Mouse (Mus musculus): ENCODE measurements at regions not wholly inside any gene's neighbourhood (a gene's known extent, or its start where the extent isn't known, plus 50 kb on each side); places are given as distances from the start of the nearest gene placed in this dataset.
A peak's percentile ranks its signal among the peaks of the same experiment; 100 is the strongest.

GRCm38 (mm10) chr3:128911122-128911521 lies 288.6 kb upstream of the Pitx2 start:
- H3K4me1 ChIP-seq = no peaks in the 10 kb centered on the region
- H3K9me3 ChIP-seq = no peaks in the 10 kb centered on the region
- ATAC-seq (ENCODE audit: extremely low read depth, insufficient number of reproducible peaks, low FRiP score, low TSS enrichment) = no peak
- H3K27ac ChIP-seq (replicated peaks) = no peak overlapping the region
- H3K4me3 ChIP-seq = no peak overlapping the region
- no peaks in the 10 kb centered on the region for H3K36me3 ChIP-seq
- 52% methylated on average over 4 of the region's 4 CpGs for WGBS
- no peaks in the 10 kb centered on the region for H3K27me3 ChIP-seq (replicated peaks)
- H3K9ac ChIP-seq = no peak overlapping the region
- H3K4me2 ChIP-seq = no peak overlapping the region

DNA sequence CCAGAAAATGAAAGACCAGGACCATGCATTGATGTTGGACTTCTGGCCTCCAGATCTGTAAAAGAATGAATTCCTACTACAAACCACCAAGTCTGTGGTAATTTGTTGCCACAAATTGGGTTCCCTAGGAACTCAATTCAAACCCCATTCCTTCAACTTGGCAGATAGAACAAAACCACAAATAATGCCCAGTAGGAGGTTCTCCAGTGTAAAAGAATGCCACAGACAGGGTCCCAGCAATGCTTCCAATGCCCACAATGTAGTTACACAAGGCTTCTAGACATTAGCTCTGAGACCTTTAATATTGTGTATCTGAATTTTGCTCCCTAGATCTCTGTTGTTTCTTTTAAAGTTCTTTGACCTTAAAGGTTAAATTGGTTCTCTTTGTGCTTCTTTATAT lies 278.2 kb upstream of the Pitx2 start:
- H3K27me3 ChIP-seq (replicated peaks) = no peaks in the 10 kb centered on the region
- no peaks in the 10 kb centered on the region for H3K4me1 ChIP-seq
- no peak overlapping the region for H3K27ac ChIP-seq (replicated peaks)
- H3K4me2 ChIP-seq = no peak overlapping the region
- no peak for ATAC-seq (ENCODE audit: extremely low read depth, insufficient number of reproducible peaks, low FRiP score, low TSS enrichment)
- no peaks in the 10 kb centered on the region for H3K9me3 ChIP-seq
- H3K4me3 ChIP-seq = no peak overlapping the region
- no peaks in the 10 kb centered on the region for H3K36me3 ChIP-seq
- no peak overlapping the region for H3K9ac ChIP-seq

DNA sequence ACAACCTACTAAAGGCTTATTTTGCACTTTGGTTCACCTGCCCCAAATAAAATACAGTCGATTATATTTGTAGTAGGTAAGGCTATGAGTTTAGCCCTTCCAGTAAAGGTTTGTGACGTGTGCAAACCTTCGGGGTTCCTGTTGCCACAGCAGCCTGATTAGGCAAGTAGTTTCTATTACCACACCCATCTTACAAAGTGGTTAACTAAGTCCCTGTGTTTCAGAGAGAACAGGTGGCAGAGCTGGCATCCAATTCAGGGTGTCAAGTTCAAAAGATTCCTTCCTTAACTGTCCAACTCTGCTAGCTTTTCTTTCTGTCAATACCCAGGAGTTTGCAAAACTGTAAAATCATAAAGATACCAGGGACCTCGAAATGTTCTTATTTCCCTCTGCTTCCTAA lies 277.5 kb upstream of the Pitx2 start:
- Histone ChIP-seq H3K36me3 (no peaks in the 10 kb centered on the region), H3K27me3 (replicated peaks) (no peaks in the 10 kb centered on the region), H3K9ac (no peak overlapping the region), H3K4me3 (no peak overlapping the region), H3K4me2 (no peak overlapping the region), H3K4me1 (no peaks in the 10 kb centered on the region), H3K27ac (replicated peaks) (no peak overlapping the region), H3K9me3 (no peaks in the 10 kb centered on the region)
- ATAC-seq (ENCODE audit: extremely low read depth, insufficient number of reproducible peaks, low FRiP score, low TSS enrichment) = no peak
- WGBS = 66% methylated on average over 4 of the region's 4 CpGs

DNA sequence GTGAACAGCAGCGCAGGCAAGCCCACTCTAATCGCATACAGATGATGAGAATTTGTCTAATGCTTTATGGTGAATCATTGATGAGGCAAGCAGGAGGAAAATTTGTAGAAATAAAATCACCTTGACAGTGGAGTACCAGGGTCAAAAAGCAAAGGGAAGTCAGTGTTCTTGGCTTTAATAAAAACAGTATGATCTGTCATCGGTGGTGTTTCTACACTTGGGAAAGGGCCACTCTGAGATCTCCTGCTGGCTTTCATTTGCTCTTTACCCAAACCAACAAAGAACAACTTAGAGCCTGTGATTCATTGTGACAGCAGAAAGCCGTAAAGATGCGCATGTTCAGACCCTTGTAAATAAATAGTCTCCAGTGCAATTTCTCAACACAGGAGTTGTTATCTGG lies 261.1 kb upstream of the Pitx2 start:
- ATAC-seq (ENCODE audit: extremely low read depth, insufficient number of reproducible peaks, low FRiP score, low TSS enrichment) = no peak
- no peaks in the 10 kb centered on the region for H3K27me3 ChIP-seq (replicated peaks)
- no peaks in the 10 kb centered on the region for H3K36me3 ChIP-seq
- WGBS = 81% methylated on average over 5 of the region's 5 CpGs
- no peaks in the 10 kb centered on the region for H3K9me3 ChIP-seq
- no peak overlapping the region for H3K9ac ChIP-seq
- H3K27ac ChIP-seq (replicated peaks) = no peak overlapping the region
- H3K4me3 ChIP-seq = no peak overlapping the region
- no peaks in the 10 kb centered on the region for H3K4me1 ChIP-seq
- no peak overlapping the region for H3K4me2 ChIP-seq

- ATAC-seq (ENCODE audit: extremely low read depth, insufficient number of reproducible peaks, low FRiP score, low TSS enrichment) = no peak
- Histone ChIP-seq H3K9me3 (no peaks in the 10 kb centered on the region), H3K4me1 (no peaks in the 10 kb centered on the region), H3K4me3 (no peak overlapping the region), H3K4me2 (no peak overlapping the region), H3K36me3 (no peaks in the 10 kb centered on the region), H3K27ac (replicated peaks) (no peak overlapping the region), H3K9ac (no peak overlapping the region), H3K27me3 (replicated peaks) (no peaks in the 10 kb centered on the region)
- 67% methylated on average over 2 of the region's 2 CpGs for WGBS
These were observed 258.5 kb upstream of the Pitx2 start for GRCm38 (mm10) chr3:128941156-128941555.

- no peak for ATAC-seq (ENCODE audit: extremely low read depth, insufficient number of reproducible peaks, low FRiP score, low TSS enrichment)
- no peaks in the 10 kb centered on the region for H3K9me3 ChIP-seq
- no peak overlapping the region for H3K27ac ChIP-seq (replicated peaks)
- 52% methylated on average over 6 of the region's 6 CpGs for WGBS
- H3K27me3 ChIP-seq (replicated peaks) = no peaks in the 10 kb centered on the region
- no peak overlapping the region for H3K4me2 ChIP-seq
- H3K36me3 ChIP-seq = no peaks in the 10 kb centered on the region
- H3K4me1 ChIP-seq = no peaks in the 10 kb centered on the region
- no peak overlapping the region for H3K4me3 ChIP-seq
- H3K9ac ChIP-seq = no peak overlapping the region
These were observed 255.0 kb upstream of the Pitx2 start for GRCm38 (mm10) chr3:128944631-128945030.

DNA sequence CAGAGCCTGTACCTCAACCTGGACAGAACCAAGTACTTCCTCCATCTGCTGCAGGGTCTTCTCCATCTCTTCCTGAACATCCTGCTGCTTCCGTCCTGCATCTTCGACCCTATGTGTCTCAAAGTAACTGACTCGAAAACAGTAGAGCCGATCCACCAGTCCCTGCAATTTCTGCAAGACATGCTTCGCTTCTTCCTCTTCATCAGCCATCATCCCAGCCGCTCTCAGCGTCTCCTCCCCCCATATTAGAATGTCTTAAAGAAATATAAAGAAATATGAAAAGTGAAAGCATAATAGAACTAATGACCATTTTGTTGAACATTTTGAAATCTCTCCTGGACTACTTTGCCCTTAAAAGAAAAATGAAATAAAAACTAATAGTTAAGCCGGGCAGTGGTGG lies 244.8 kb upstream of the Pitx2 start:
- WGBS = 85% methylated on average over 8 of the region's 8 CpGs

GRCm38 (mm10) chr3:128976752-128977151 lies 222.9 kb upstream of the Pitx2 start:
- Histone ChIP-seq H3K4me3 (no peak overlapping the region), H3K36me3 (no peaks in the 10 kb centered on the region), H3K27me3 (replicated peaks) (no peaks in the 10 kb centered on the region), H3K4me2 (no peak overlapping the region), H3K27ac (replicated peaks) (no peak overlapping the region), H3K4me1 (no peaks in the 10 kb centered on the region), H3K9ac (no peak overlapping the region), H3K9me3 (no peaks in the 10 kb centered on the region)
- no peak for ATAC-seq (ENCODE audit: extremely low read depth, insufficient number of reproducible peaks, low FRiP score, low TSS enrichment)
- WGBS = 73% methylated on average over 5 of the region's 5 CpGs

More for the DNA sequence above, 244.8 kb upstream of the Pitx2 start:
- Histone ChIP-seq H3K4me3 (no peak overlapping the region), H3K36me3 (no peaks in the 10 kb centered on the region), H3K9me3 (no peaks in the 10 kb centered on the region), H3K27me3 (replicated peaks) (no peaks in the 10 kb centered on the region), H3K4me1 (no peaks in the 10 kb centered on the region), H3K9ac (no peak overlapping the region), H3K27ac (replicated peaks) (no peak overlapping the region), H3K4me2 (no peak overlapping the region)
- ATAC-seq (ENCODE audit: extremely low read depth, insufficient number of reproducible peaks, low FRiP score, low TSS enrichment) = no peak

GRCm38 (mm10) chr3:128990183-128990912 lies 209.3 kb upstream of the Pitx2 start:
- 45% methylated on average over 17 of the region's 17 CpGs for WGBS
- Histone ChIP-seq H3K27me3 (replicated peaks) (no peaks in the 10 kb centered on the region), H3K9ac (peak overlapping the region; percentile 42)

GRCm38 (mm10) chr3:129002866-129003265 lies 196.8 kb upstream of the Pitx2 start:
- Histone ChIP-seq H3K4me1 (peaks cover 27% of the 10 kb centered on the region), H3K4me2 (no peak overlapping the region), H3K9ac (no peak overlapping the region), H3K9me3 (no peaks in the 10 kb centered on the region), H3K27me3 (replicated peaks) (no peaks in the 10 kb centered on the region), H3K27ac (replicated peaks) (peak overlapping the region; percentile 7; the same call in 1 of the 2 replicates), H3K4me3 (no peak overlapping the region), H3K36me3 (no peaks in the 10 kb centered on the region)
- 67% methylated on average over 7 of the region's 7 CpGs for WGBS
- ATAC-seq (ENCODE audit: extremely low read depth, insufficient number of reproducible peaks, low FRiP score, low TSS enrichment) = no peak

More at GRCm38 (mm10) chr3:128990183-128990912, 209.3 kb upstream of the Pitx2 start:
- H3K36me3 ChIP-seq = no peaks in the 10 kb centered on the region
- peak overlapping the region; percentile 42 for H3K4me3 ChIP-seq
- 0 out of 2 replicates have a peak, but pooled peaks cover 3% of the 10 kb centered on the region for H3K4me1 ChIP-seq
- peak overlapping the region; percentile 66 for H3K4me2 ChIP-seq
- H3K9me3 ChIP-seq = no peaks in the 10 kb centered on the region
- ATAC-seq (ENCODE audit: extremely low read depth, insufficient number of reproducible peaks, low FRiP score, low TSS enrichment) = no peak
- no peak overlapping the region for H3K27ac ChIP-seq (replicated peaks)

- Histone ChIP-seq H3K4me3 (no peak overlapping the region), H3K4me2 (0 out of 2 replicates have a peak overlapping the region, but pooled peaks have one; percentile 8), H3K36me3 (no peaks in the 10 kb centered on the region), H3K27me3 (replicated peaks) (no peaks in the 10 kb centered on the region), H3K4me1 (peaks cover 27% of the 10 kb centered on the region), H3K9ac (no peak overlapping the region), H3K9me3 (no peaks in the 10 kb centered on the region), H3K27ac (replicated peaks) (no peak overlapping the region; the same call in 1 of the 2 replicates)
- ATAC-seq (ENCODE audit: extremely low read depth, insufficient number of reproducible peaks, low FRiP score, low TSS enrichment) = no peak; the same call in 1 of the 2 replicates
- 33% methylated on average over 8 of the region's 8 CpGs for whole genome bisulfite sequencing
These were observed 195.6 kb upstream of the Pitx2 start for GRCm38 (mm10) chr3:129004085-129004484.

DNA sequence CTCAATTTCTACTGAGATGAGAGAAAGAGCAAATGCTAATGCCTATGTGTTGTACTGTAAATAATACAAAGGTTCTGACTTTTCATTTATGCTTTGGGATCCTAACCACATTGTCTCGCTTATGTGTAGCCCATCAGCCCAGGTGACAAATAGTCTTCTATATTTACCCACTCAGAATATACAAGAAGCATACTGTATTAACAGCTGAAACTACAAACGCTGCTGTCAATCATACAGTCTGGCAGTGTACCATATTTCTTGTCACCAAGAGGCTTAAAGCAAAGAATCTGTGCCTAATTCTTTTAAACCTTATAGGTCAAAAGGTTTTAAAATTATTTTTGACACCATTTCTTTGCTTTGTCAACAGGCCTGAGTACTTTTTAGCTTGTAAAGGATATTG lies 160.8 kb upstream of the Pitx2 start:
- Histone ChIP-seq H3K36me3 (no peaks in the 10 kb centered on the region), H3K27me3 (replicated peaks) (no peaks in the 10 kb centered on the region), H3K4me2 (no peak overlapping the region), H3K27ac (replicated peaks) (no peak overlapping the region), H3K4me3 (no peak overlapping the region), H3K4me1 (0 out of 2 replicates have a peak, but pooled peaks cover 3% of the 10 kb centered on the region), H3K9ac (no peak overlapping the region), H3K9me3 (no peaks in the 10 kb centered on the region)
- no peak for ATAC-seq (ENCODE audit: extremely low read depth, insufficient number of reproducible peaks, low FRiP score, low TSS enrichment)
- WGBS = 67% methylated on average over 2 of the region's 2 CpGs

Measured in heart, embryonic 13.5 days (tissue).